Mouse (Mus musculus) olfactory bulb, adult 2 months (tissue): Measurements from ENCODE around the gene Trem3. TPM values are rescaled to one million over a fixed set of nuclear protein-coding genes. Genes with fewer than 3 reads are reported as not detected.

Source experiments
- H3K27ac ChIP-seq: fragments of 200-500 bp; 2 replicates; pipeline ENCODE4 v1.5.1; 2012; ENCODE audit warnings: low read depth, low read length; ENCODE audit not compliant: insufficient read depth
- H3K4me1 ChIP-seq: fragments of 200-500 bp; 2 replicates; pipeline ENCODE4 v1.6.1; 2012; ENCODE audit warnings: low read length; ENCODE audit not compliant: control insufficient read depth, insufficient read depth
- H3K4me3 ChIP-seq: fragments of 200-500 bp; 2 replicates; pipeline ENCODE4 v1.5.1; 2012; ENCODE audit warnings: mild to moderate bottlenecking, low read depth, low read length, moderate library complexity; ENCODE audit not compliant: insufficient read depth
- CTCF ChIP-seq: fragments of 200-500 bp; IDR thresholded peaks from 2 replicates; pipeline ENCODE4 v1.5.1; 2012; ENCODE audit warnings: low read depth, mild to moderate bottlenecking, low read length, moderate library complexity; ENCODE audit not compliant: insufficient read depth
- POLR2A ChIP-seq: fragments of 200-500 bp; IDR thresholded peaks from 2 replicates; pipeline ENCODE4 v1.6.1; 2012; ENCODE audit warnings: mild to moderate bottlenecking, low read depth, low read length, moderate library complexity; ENCODE audit not compliant: insufficient read depth
- WGBS: fragments of 180-500 bp; shearing (Covaris S2); methylation state at CpG from one replicate; pipeline ENCODE4 v1.1.7; 2018; 5-methylcytosine and 5-hydroxymethylcytosine counted together
- polyA plus RNA-seq: library from polyadenylated mRNA; stranded (reverse); fragments of >200 nt; gene quantifications from 2 replicates; pipeline ENCODE4 v1.2.4, GENCODE M21; 2012; ENCODE audit warnings: low replicate concordance; ENCODE audit not compliant: missing spikeins, insufficient read depth, insufficient read length

The Trem3 gene
- polyA plus RNA-seq, 1 experiment: not detected

DNA sequence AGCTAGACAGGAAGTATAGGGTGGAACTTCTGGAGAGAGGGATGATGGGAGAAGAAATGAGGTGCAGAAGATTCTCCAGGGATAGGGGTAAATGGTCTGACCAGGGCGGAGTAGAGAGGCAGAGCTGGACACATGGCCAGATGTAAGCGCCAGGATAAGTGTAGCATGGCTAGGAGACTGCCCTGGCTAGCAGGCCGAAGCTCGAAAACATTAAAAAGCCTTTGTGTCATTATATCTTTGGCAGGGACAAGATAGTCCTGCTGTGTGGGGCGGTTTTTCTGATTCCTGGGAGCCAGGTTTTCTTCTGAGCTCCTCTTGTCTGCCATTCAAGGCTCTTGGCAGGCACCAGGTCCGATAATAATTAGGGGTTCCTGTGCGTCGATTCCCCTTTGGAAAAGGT is 10.0 kb upstream of the Trem3 start:
- no peak overlapping the region for H3K4me3 ChIP-seq
- TF ChIP-seq POLR2A (no peak), CTCF (no peak)
- H3K27ac ChIP-seq: no peak overlapping the region
- WGBS: 87% methylated on average over 8 of the region's 8 CpGs
- H3K4me1 ChIP-seq: no peaks in the 10 kb centered on the region

DNA sequence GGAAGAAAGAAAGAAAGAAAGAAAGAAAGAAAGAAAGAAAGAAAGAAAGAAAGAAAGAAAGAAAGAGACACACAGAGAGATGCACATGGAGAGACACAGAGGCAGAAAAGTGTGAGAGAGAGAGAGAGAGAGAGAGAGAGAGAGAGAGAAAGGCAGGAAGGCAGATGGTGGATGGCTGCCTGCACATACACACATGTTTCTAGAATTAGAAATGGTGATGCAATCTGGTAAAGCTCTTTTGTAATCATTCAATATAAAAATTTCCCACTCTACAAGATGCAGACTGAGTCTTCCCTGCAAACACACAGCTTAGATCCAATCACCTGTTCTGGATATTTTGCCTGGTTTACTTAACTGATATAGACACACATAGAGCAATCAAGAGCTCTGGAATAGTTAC is 1.5 kb downstream of the Trem3 start:
- no peaks in the 10 kb centered on the region for H3K4me1 ChIP-seq
- no peak overlapping the region for H3K4me3 ChIP-seq
- no peak overlapping the region for H3K27ac ChIP-seq
- TF ChIP-seq POLR2A: no peak
- TF ChIP-seq CTCF: no peak

DNA sequence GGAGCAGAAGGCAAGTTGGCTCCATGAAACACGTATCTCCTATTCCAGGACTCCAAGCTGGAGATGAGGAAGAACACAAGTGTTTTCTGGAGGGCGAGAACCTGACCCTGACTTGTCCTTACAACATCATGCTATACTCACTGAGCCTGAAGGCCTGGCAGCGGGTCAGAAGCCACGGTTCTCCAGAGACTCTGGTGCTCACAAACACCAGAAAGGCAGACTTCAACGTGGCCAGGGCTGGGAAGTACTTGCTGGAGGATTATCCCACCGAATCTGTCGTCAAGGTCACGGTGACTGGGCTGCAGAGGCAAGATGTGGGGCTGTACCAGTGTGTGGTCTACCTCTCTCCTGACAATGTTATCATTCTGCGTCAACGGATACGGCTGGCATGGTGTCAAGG is 1.9 kb downstream of the Trem3 start:
- 84% methylated on average over 11 of the region's 11 CpGs for whole genome bisulfite sequencing
- TF ChIP-seq POLR2A: no peak
- no peak for TF ChIP-seq CTCF
- no peak overlapping the region for H3K27ac ChIP-seq
- H3K4me3 ChIP-seq: no peak overlapping the region
- no peaks in the 10 kb centered on the region for H3K4me1 ChIP-seq

DNA sequence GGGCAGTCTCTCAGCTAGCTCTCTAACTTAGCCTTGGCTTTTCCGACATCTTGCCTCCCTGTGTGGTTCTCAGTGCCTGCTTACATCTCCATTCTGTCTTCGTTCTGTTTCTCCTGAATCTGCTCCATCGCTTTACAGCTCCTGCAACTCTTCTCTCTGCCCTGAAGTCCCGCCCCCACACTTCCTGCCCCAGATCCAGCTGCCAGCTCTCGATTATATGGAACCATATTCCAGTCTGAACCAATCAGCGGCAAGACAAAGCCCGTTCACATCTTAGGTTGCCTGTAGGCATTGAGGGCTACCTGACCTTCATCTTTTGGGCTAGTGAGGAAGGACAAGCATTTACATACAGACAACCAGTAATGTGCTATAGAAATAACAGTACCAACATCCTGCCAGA is 3.1 kb downstream of the Trem3 start:
- Histone ChIP-seq H3K4me1 (no peaks in the 10 kb centered on the region), H3K4me3 (no peak overlapping the region), H3K27ac (no peak overlapping the region)
- WGBS: 90% methylated on average over 7 of the region's 7 CpGs
- TF ChIP-seq CTCF (no peak), POLR2A (no peak)

DNA sequence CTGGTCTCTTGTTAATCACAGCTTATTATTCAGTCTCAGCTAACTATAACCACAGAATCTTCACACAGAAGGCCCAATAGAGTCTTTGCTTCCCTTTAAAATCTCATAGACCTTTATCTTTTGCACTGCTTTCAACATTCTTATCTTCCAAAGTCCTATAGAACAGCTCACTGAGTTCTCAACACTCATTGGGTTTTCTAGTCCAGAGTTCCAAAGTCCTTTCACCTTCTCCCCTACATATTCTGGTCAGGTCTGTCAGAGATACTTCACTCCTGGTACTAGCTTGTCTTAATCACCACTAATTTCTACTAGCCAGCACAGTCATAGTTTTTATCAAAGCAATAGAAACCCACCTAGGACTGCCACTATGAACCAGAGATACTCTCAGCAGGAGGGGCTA is 9.0 kb downstream of the Trem3 start:
- Histone ChIP-seq H3K4me1 (no peaks in the 10 kb centered on the region), H3K27ac (no peak overlapping the region), H3K4me3 (no peak overlapping the region)
- TF ChIP-seq CTCF: no peak
- no peak for TF ChIP-seq POLR2A

DNA sequence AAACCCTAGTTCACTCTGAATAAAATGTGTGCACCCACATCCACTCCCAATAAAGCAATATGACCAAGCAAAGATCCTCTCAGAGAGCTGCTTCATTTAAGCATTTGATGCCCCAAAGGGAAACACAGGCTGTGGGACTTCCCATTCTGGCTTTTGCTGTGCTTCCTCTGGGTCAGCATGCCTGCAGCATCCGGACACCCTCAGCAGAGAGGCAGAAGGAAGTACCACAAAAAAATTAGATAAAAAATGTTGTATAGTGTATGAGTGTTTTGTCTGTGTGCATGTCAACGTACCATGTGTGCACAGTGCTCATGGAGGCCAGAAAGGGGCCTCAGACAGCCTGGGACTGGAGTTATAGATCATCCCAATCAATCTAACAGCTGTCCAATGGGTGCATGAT is 14.3 kb downstream of the Trem3 start:
- 96% methylated on average over 2 of the region's 2 CpGs for WGBS
- TF ChIP-seq POLR2A (no peak), CTCF (no peak)
- H3K4me1 ChIP-seq: no peaks in the 10 kb centered on the region
- no peak overlapping the region for H3K4me3 ChIP-seq
- H3K27ac ChIP-seq: no peak overlapping the region

DNA sequence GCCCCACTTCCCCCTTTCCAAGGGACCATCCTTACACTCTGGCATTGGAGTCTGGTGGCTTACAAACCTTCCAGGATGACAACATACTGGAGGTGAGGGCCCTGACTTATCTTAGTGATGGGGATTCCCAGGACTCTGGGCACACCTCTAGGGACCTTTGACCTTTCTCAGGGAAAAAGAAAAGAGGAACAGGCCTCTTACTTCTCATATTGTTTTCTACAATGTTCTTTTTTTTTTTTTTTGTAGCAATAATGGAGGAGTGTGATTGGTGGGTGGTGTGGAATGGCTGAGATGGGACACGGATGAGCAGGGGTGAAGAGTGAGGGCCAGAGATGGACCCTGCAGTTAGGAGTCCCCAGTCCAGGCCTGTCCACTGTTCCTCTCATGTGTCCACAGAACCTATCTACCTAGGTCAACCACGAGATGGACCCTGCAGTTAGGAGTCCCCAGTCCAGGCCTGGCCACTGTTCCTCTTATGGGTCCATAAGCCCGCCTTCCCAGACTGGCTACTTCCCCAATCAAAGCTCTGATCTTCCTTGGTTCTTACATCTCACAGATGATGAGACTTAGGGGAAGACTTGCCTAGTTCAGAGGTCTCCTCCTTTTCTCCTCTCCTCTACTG is 16.3 kb downstream of the Trem3 start, which contains the start of gene Treml4:
Gene Treml4, plus strand, starts transcription at position 555 of the 622 bp plus-strand sequence.
- TF ChIP-seq POLR2A (no peak), CTCF (no peak)
- 94% methylated on average over 3 of the region's 3 CpGs for WGBS
- H3K4me3 ChIP-seq: no peak within 1 kb of the TSS

DNA sequence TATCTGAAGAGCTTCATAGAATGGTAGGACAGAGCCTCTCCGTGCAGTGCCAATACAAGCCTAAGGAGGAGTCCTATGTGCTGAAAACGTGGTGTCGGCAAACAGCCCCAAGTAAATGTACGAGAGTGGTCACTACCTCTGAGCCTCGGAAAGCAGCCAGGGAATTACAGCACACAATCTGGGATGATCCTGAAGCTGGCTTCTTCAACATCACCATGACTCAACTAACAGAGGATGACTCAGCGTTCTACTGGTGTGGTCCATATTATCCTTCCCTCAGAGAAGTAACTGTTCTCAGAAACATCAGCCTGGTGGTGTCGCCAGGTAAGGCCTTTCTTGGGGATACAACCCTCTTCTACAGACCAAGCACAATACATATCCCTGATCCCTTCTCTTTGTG is 17.1 kb downstream of the Trem3 start:
- Histone ChIP-seq H3K4me3 (no peak overlapping the region), H3K4me1 (no peaks in the 10 kb centered on the region), H3K27ac (no peak overlapping the region)
- TF ChIP-seq POLR2A: no peak
- no peak for TF ChIP-seq CTCF
- WGBS: 95% methylated on average over 7 of the region's 7 CpGs

More for the DNA sequence above, 16.3 kb downstream of the Trem3 start, which contains the start of gene Treml4:
- Histone ChIP-seq H3K4me1 (no peaks in the 10 kb centered on the region), H3K27ac (no peak within 1 kb of the TSS)

DNA sequence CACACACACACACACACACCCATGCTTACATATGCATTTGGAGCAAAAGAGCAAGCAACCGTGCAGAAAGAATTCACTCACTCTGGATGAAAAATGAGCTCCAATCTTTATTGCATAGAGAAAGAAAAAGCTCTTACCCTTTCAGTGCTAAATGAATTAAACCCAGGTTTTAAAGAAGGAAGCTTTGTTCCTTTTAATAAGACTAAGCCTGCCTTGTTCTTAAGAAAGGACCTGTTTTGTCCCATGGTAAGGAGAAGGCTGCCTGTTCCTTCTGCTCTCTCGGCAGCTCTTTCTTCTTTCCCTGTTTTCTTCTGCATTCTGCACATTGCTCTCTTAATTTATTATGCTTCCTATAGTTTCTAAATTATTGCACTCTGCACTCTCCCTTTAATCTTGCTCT is 18.6 kb downstream of the Trem3 start:
- 28% methylated on average over 2 of the region's 2 CpGs for WGBS
- Histone ChIP-seq H3K4me3 (no peak overlapping the region), H3K27ac (no peak overlapping the region), H3K4me1 (no peaks in the 10 kb centered on the region)
- no peak for TF ChIP-seq CTCF
- TF ChIP-seq POLR2A: no peak
